Mouse (Mus musculus) CH12.LX (cell line): ENCODE data around the gene Alpk1.

Source experiments
- BHLHE40 ChIP-seq: IDR thresholded peaks from 2 replicates; pipeline ENCODE4 v1.6.1; 2011; ENCODE audit warnings: mild to moderate bottlenecking, low read depth, low read length, improper control_type of control experiment
- CTCF ChIP-seq, 2 experiments: IDR thresholded peaks in 1 of 2; conservative IDR thresholded peaks in 1 of 2; 2 replicates each; pipeline ENCODE4 v1.5.1; 2011 to 2012; ENCODE audit warnings: low read depth in 2 of 2, low read length in 2 of 2, improper control_type of control experiment in 1 of 2, inconsistent platforms in 1 of 2, mild to moderate bottlenecking in 1 of 2, moderate library complexity in 1 of 2
- EP300 ChIP-seq: IDR thresholded peaks from 2 replicates; pipeline ENCODE4 v1.6.1; 2011; ENCODE audit warnings: low read length, improper control_type of control experiment
- HCFC1 ChIP-seq: IDR thresholded peaks from 2 replicates; pipeline ENCODE4 v1.6.1; 2012; ENCODE audit warnings: low read depth, mild to moderate bottlenecking, inconsistent platforms, low read length, improper control_type of control experiment
- IRF4 ChIP-seq: IDR thresholded peaks from 2 replicates; pipeline ENCODE4 v1.6.1; 2014; ENCODE audit warnings: low read depth, mild to moderate bottlenecking, inconsistent platforms, low read length, improper control_type of control experiment
- MAFK ChIP-seq: IDR thresholded peaks from 2 replicates; pipeline ENCODE4 v1.6.1; 2011; ENCODE audit warnings: low read length, improper control_type of control experiment; ENCODE audit not compliant: insufficient replicate concordance
- MXI1 ChIP-seq: IDR thresholded peaks from 2 replicates; pipeline ENCODE4 v1.6.1; 2011; ENCODE audit warnings: mild to moderate bottlenecking, low read depth, low read length, improper control_type of control experiment
- POLR2A ChIP-seq: IDR thresholded peaks from 2 replicates; pipeline ENCODE4 v1.6.1; 2011; ENCODE audit warnings: low read depth, mild to moderate bottlenecking, improper control_type of control experiment, low read length
- ZC3H11A ChIP-seq: IDR thresholded peaks from 2 replicates; pipeline ENCODE4 v1.6.1; 2012; ENCODE audit warnings: low read depth, mild to moderate bottlenecking, inconsistent platforms, low read length, improper control_type of control experiment

GRCm38 (mm10) chr3:127679703-127680102 lies 100.6 kb downstream of the Alpk1 start:
- no peak for TF ChIP-seq MXI1
- TF ChIP-seq BHLHE40: no peak
- TF ChIP-seq EP300: no peak
- TF ChIP-seq IRF4: no peak
- no peak for TF ChIP-seq HCFC1
- TF ChIP-seq ZC3H11A: no peak
- no peak for TF ChIP-seq POLR2A
- peak; percentile 96 for TF ChIP-seq MAFK
- no peak for TF ChIP-seq CTCF (conservative IDR thresholded peaks at IDR 0.05 in 1 of 2, IDR thresholded peaks at IDR 0.05 in 1 of 2; ENCODE audit: low read depth in 2 of 2, low read length in 2 of 2)
